Mouse (Mus musculus): ENCODE data around the gene Sarnp.

- no peak for TF ChIP-seq CTCF (IDR thresholded peaks at IDR 0.05; ENCODE audit: control insufficient read depth, insufficient read depth, low read length)
- TF ChIP-seq POLR2A (IDR thresholded peaks at IDR 0.05; ENCODE audit: borderline replicate concordance, control insufficient read depth, low read depth, low read length), result no peak
Measured at GRCm38 (mm10) chr10:128913696-128914095, 96.6 kb downstream of the Sarnp start.

Data from bone marrow, adult 2 months (tissue).